Mouse (Mus musculus) thymus, postnatal 0 days (tissue): Measurements from ENCODE around the gene Abca4. TPM values are rescaled to one million over a fixed set of nuclear protein-coding genes. Genes with fewer than 3 reads are reported as not detected.
"Not testable (repeated sequence)": the region's sequence is repeated elsewhere in the genome, so short reads cannot be mapped to it uniquely, and the experiment has no call there.

Experiments
- DNase-seq: peaks from one replicate; pipeline ENCODE4 v3.0.0-alpha.2; 2015; ENCODE audit warnings: low spot score
- polyA plus RNA-seq: library from polyadenylated mRNA; unstranded; fragments of >200 nt; fragmentation: Nextera tagmentation; extraction: Ambion mirVana; gene quantifications from 2 replicates; pipeline ENCODE4 v1.2.1, GENCODE M21; 2015

The Abca4 gene
- polyA plus RNA-seq, 1 experiment from 2014 or later: 0.42 TPM

DNA sequence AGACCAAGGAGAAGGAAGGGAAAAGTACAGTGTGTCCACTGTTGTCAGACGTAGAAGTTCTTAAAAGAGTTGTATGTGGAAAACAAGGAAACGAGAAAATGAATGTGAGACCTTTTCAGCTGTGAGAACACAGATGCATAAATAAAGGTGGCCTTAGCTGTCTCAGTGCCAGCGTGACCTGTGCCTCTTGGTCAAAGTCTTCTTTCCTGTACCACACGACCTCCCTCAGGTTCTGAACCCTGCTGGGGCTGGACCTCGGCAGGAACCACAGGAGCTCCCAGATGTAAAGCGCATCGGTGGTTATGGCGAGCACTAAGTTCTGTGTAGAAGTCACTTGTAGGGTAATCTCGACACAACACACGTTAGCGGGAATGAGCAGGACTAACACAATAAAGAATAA is 165.3 kb downstream of the Abca4 start:
- DNase-seq: no peak

DNA sequence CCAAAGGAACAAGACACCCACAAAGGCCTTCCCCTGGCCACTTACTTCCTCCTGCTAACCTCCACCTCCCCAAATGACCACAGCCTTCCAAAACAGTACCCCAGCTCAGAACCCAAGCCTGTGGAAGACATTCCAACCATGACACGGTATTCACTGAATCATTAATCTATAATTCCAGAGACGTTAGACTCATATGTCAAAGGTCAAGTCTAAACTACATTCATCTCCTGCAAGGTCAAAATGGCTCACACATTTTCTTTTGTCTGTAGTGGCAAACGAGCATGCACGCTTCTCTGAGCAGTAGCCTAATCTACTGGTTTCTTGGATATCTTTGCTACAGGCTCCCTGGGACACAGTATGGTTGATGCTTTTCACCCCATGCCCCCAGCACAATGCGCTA is 166.2 kb downstream of the Abca4 start:
- no peak for DNase-seq

DNA sequence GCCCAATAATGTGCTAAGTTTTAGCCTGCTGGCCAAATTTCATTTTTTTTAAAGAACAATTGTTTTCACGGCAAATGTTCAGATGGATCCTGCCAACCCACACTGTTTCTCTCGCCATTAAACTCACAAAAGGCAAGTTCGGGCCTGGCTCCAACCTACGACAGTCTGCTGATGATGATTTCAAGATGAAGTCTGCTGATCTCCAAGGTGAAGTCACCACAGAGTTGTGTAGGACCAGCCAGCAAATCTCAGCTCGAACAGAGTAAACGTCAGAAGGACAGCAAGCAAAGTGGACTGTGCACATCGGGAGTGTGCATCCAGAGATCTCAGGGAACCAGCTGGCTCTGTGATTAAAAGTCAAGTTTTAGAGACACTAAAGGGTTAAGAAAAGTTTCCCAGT is 166.6 kb downstream of the Abca4 start:
- DNase-seq: no peak

DNA sequence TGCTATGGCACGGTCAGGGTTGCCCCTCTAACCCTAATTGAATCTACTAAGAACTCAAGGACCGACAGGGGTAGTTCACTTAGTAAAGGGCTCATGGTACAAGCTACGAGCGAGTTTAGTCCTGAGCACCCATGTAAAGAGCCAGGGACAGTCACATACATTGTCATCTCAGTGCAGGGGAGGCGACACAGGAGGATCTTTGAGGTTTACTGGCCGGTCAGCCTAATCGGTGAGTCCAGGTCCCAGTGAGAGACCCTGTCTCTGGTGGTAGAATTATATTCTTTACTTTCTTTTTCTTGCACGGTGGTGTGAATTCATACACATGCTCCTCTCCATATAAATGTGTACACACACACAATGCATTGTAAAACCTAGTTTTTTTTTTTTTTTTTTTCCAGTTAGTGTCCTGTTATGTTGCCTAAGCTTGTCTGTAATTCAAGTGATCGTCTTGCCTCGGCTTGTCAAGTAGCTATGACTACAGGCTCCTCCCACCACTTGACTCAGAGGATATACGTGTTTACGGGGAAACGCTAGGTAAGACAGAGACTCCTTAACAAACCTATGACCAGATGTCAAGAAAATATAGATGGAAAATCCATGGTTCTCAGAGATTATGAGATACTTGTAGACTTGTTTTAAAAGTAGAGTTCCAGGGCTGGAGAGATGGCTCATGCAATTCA is 167.3 kb downstream of the Abca4 start:
- no peak for DNase-seq

DNA sequence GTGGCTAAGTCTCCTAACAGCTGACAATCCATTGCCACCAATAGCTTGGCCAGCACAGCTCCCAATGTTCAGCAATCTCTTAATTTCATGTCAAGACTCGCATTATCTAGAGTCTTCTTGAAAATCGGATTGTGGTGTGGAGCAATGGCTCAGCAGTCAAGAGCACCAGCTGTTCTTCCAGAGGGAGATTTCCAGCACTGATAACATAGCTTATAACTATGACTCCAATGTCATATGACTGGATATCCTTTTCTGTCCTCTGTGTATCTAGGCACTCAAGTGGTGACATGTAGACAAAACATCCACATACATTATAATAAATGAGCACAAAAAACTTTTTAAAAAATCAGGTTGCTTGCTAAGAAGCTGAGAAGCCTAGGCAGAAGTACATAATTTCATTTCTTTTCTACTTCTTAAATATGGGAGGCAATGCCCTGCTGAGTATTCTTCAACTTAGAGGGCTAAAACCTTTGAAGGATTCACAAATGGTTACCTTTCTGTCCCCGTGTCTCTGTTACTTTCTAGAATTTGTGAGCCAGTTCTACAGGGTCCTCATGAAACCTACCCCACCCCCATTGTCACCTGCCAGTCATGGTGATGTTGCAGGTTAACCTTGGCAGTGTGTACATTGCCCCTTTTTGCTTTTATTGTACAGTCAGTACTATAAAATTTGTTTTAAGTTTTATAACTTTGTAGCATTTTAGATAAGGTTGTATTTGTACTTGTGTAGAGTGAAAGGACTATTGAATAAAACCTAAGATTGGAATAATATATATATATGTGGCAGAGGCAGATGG is 177.2 kb downstream of the Abca4 start:
- DNase-seq: no peak

DNA sequence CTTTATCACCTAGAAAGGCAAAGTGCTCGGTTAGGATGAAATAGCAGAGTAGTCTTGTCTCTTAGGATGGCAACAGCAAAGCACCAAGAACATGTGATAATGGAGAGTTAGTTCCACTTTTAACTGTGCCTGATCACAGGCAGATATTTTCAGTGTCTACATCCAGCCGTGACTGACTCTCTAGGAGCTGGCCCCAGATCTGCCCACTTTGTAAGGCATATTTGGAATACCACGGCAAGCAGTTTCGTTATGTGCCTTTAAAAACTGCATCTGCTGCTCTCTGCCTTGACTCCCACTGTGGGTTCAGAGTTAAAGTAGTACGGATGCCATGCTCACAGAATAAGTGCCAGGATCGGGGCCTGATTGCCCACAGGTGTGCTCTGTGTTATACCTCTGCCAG is 182.7 kb downstream of the Abca4 start:
- not testable (repeated sequence) for DNase-seq

Other genes with a start within 250 kb of the Abca4 start
- gene Abcd3, start 229.1 kb upstream of the Abca4 start, polyA plus RNA-seq: 25.5 and 29.7 TPM in 2 replicates
- gene Arhgap29, start 91.9 kb upstream of the Abca4 start, polyA plus RNA-seq: 3.4 and 4.9 TPM in 2 replicates
- gene Gclm, start 201.1 kb downstream of the Abca4 start, polyA plus RNA-seq: 53.6 and 63.7 TPM in 2 replicates
- 68.5 and 71.5 TPM in 2 replicates for gene Dnttip2, start 229.9 kb downstream of the Abca4 start, polyA plus RNA-seq
- gene Bcar3, start 249.7 kb downstream of the Abca4 start, polyA plus RNA-seq: 4.5 and 5.3 TPM in 2 replicates